Mouse (Mus musculus) right cerebral cortex, postnatal 36 days (tissue): ENCODE measurements around the gene Mpc2.

Experiments used
- DNase-seq, 2 experiments: peaks; one replicate each; pipeline ENCODE4 v3.0.0; 2022; ENCODE audit warnings: low spot score in 2 of 2, mixed read lengths in 1 of 2

Mpc2 gene

GRCm38 (mm10) chr1:165460360-165460800, at the start of gene Mpc2, which contains the start of gene Dcaf6:
Gene Mpc2 (plus strand): TSS chr1:165460637.
Gene Dcaf6 (minus strand): TSS chr1:165460475.
- DNase-seq, result peak; percentile 99

- DNase-seq, result no peak
Observed at GRCm38 (mm10) chr1:165421357-165421915, 39.0 kb upstream of the Mpc2 start.

- no peak for DNase-seq
Observed at GRCm38 (mm10) chr1:165426254-165426653, 34.2 kb upstream of the Mpc2 start.

GRCm38 (mm10) chr1:165432883-165433282, 27.6 kb upstream of the Mpc2 start:
- DNase-seq, result no peak

GRCm38 (mm10) chr1:165438289-165439021, 22.0 kb upstream of the Mpc2 start:
- no peak for DNase-seq

GRCm38 (mm10) chr1:165440788-165441187, 19.6 kb upstream of the Mpc2 start:
- DNase-seq, result no peak

GRCm38 (mm10) chr1:165441201-165441600, 19.2 kb upstream of the Mpc2 start:
- DNase-seq, result no peak

- no peak for DNase-seq
Observed at GRCm38 (mm10) chr1:165441719-165442118, 18.7 kb upstream of the Mpc2 start.

GRCm38 (mm10) chr1:165459041-165459502, 1.4 kb upstream of the Mpc2 start:
- no peak for DNase-seq

GRCm38 (mm10) chr1:165459503-165460181, 795 bp upstream of the Mpc2 start:
- peak; percentile 26 to 40 for DNase-seq

GRCm38 (mm10) chr1:165460801-165461377, 452 bp downstream of the Mpc2 start:
- DNase-seq, result peak; percentile 99 to 100

- no peak for DNase-seq
Observed at GRCm38 (mm10) chr1:165461681-165462080, 1.2 kb downstream of the Mpc2 start.

- no peak for DNase-seq
Observed at GRCm38 (mm10) chr1:165462861-165463260, 2.4 kb downstream of the Mpc2 start.

- DNase-seq, result no peak
Observed at GRCm38 (mm10) chr1:165464574-165464973, 4.1 kb downstream of the Mpc2 start.

- no peak for DNase-seq
Observed at GRCm38 (mm10) chr1:165468971-165469370, 8.5 kb downstream of the Mpc2 start.

- DNase-seq, result no peak
Observed at GRCm38 (mm10) chr1:165469717-165470116, 9.3 kb downstream of the Mpc2 start.

GRCm38 (mm10) chr1:165471490-165471889, 11.1 kb downstream of the Mpc2 start:
- DNase-seq, result no peak

GRCm38 (mm10) chr1:165484688-165485233, 24.3 kb downstream of the Mpc2 start, which contains the start of gene Adcy10:
Gene Adcy10 (plus strand): TSS chr1:165485183.
- no peak for DNase-seq

GRCm38 (mm10) chr1:165486108-165486507, 25.7 kb downstream of the Mpc2 start:
- no peak for DNase-seq

- DNase-seq, result no peak
Observed at GRCm38 (mm10) chr1:165489197-165489596, 28.8 kb downstream of the Mpc2 start.

- DNase-seq, result no peak
Observed at GRCm38 (mm10) chr1:165498856-165499255, 38.4 kb downstream of the Mpc2 start.
